Mouse (Mus musculus): ENCODE results near the gene Utp15. TPM values are rescaled to one million over a fixed set of nuclear protein-coding genes. Genes with fewer than 3 reads are reported as not detected.

The Utp15 gene
- 21.7 and 25.8 TPM in 2 replicates for polyA plus RNA-seq (2012; rRNA removed)

GRCm38 (mm10) chr13:98262636-98263457, at the start of gene Utp15, which contains the start of gene Ankra2:
Gene Utp15 (minus strand): TSS chr13:98263041.
Gene Ankra2 (plus strand): TSS chr13:98263074.

GRCm38 (mm10) chr13:98279686-98280085, 16.8 kb upstream of the Utp15 start, which contains the start of gene Gm21976:
Gene Gm21976 (plus strand): TSS chr13:98279887.

DNA sequence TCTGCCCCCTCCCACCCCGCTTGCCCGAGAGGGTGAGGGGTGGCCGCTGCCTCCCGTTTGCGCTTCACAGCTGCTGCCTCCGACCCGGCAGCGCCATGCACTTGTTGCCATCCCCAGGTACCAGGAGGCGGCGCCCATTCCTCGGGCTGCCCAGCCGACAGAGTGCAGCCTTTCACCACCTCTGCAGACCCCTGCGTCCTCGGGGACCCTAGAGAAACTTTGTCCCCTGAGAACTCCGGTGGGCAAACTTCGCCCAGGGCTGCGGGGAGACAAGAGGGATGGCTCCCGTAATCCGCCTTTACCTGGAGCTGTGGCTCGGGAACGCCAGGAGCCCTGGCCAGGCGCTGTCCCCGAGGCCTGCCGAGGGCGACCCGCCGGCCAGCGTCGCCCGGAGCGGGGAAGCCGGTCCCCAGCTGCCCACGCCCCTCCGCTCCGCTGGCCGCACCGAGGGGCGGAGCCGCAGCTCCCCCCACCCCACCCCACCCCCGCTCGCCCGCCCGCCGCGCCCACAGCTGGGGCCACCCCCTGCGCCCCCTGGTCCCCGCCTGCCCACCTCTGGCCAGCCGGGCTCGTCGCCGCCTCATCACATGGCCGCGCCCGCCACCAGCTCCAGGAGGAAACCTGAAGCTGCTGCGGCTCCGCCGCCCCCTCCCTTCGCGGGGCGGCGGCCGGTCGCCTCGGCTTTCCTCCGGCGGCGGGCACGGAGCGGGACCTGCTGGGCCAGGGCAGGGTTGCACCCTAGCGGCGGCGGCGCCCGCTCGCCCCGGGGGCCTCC, 56.9 kb downstream of the Utp15 start, which contains the start of gene Arhgef28:
Arhgef28 (minus strand) TSS at position 669 of the 775 bp plus-strand sequence.

Other genes starting within 250 kb of the Utp15 start
- gene Arhgef28, start 56.6 kb downstream of the Utp15 start, polyA plus RNA-seq (2012; rRNA removed): 4.7 and 8.4 TPM in 2 replicates
- gene Ankra2, start within 50 bp of the Utp15 start, polyA plus RNA-seq (2012; rRNA removed): 42.6 and 44.9 TPM in 2 replicates
- gene Gm21976, start 16.8 kb upstream of the Utp15 start, polyA plus RNA-seq (2012; rRNA removed): not detected in 2 replicates
- gene Btf3, start 54.0 kb upstream of the Utp15 start, polyA plus RNA-seq (2012; rRNA removed): 723 and 1,066 TPM in 2 replicates
- gene Foxd1, start 91.2 kb upstream of the Utp15 start, polyA plus RNA-seq (2012; rRNA removed): 13.8 and 14.1 TPM in 2 replicates
- gene Gm10320, start 229.0 kb upstream of the Utp15 start, polyA plus RNA-seq (2012; rRNA removed): 0.60 and 0.97 TPM in 2 replicates

Measured in central nervous system, embryonic 11.5 days (tissue).